Mouse (Mus musculus) testis, postnatal 14 days (tissue): ENCODE measurements at regions not wholly inside any gene's neighbourhood (a gene's known extent, or its start where the extent isn't known, plus 50 kb on each side); places are given as distances from the start of the nearest gene placed in this dataset.

Source experiments
- DNase-seq: peaks from one replicate; pipeline ENCODE4 v3.0.0; 2021; ENCODE audit warnings: low spot score

GRCm38 (mm10) chr7:40257733-40258376, 640.3 kb upstream of the Vstm2b start:
- DNase-seq: no peak

GRCm38 (mm10) chr7:40258377-40258739, 639.8 kb upstream of the Vstm2b start:
- DNase-seq: peak; percentile 20

- DNase-seq: no peak
Observed at GRCm38 (mm10) chr7:40273459-40274072, 624.6 kb upstream of the Vstm2b start.

DNA sequence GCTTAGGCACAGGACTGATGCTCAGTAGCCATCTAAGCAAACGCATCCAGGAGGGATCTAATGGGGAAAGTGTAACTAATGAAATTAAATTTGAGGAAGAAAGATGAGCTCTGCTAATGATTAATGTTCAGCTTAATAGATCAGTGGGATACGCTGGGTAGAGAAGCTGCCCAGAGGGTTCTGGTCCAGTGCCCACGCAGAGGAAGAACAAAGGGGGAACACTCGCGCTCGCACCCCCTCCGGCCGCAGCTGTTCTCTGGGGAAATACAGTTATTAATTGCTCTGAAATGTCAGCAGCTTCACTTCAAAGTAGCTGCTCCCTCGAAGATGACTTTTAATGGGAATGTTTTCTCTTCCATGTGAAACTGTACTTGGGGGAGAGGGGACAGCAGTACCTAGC, 623.0 kb upstream of the Vstm2b start:
- DNase-seq: no peak

- DNase-seq: no peak
Observed at GRCm38 (mm10) chr7:40275658-40276057, 622.5 kb upstream of the Vstm2b start.

DNA sequence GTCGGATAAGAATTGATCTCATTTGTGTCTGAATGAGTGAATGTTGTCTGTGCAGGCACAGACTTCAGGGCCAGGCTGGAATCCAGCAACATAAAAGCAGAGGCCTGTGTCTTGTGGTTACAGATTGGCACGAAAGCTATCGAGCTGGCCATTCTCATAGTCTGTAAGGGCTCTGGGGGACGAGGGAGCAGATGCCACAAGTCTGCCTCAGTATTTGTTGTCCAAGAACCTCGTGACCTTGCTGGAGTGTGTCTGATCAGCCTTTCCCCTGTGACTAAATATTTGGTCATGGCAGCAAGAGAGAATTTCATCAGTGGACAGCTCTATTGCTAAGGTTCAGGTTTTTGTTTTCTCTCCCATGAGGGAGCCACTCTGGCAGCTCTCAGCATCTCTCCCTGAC, 622.0 kb upstream of the Vstm2b start:
- DNase-seq: no peak

GRCm38 (mm10) chr7:40290166-40290565, 608.0 kb upstream of the Vstm2b start:
- no peak for DNase-seq

GRCm38 (mm10) chr7:40310558-40310957, 587.6 kb upstream of the Vstm2b start:
- DNase-seq: no peak

DNA sequence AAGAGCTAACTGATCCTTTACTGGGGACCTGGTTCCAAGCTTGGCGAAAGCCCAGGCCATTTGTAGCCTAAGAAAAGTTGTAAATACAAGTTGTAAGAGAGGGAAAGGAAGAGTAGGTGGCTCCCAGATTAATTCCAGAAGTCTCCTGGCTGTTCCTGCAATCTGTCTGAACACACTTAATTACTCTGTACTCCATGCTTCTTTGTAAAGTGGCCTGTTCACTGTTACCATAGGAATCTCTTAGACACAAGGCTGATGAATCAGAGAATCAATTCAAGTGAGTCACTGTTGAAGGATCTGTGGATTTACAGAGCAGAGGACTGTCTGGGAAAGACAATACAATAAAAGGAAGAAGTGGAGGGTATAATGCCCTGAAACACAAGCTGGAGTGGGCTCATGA, 577.0 kb upstream of the Vstm2b start:
- no peak for DNase-seq

DNA sequence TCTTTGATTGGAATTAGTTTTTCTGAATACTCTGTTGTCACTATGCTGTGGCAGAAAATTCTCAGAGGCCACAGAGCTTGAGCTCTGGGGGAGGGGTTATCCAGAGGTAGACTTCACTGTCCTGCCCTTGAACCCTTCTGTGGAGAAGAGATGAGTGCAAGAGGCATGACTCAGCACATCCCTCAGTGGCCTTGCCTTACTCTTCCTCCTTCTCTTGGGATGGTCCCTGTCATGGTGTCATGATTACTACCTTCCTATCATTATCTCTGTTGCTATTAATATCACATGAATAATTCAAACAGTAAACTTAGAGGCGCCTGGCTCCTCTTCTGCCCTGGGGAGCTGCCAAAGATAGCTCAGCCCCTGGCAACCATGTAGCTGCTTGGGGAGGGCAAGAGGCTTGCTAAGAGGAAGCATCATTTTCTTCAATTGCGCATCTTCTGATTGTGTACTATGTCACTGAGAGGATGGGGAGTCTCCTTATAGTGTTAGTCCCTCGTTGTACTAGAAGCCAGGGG, 572.9 kb upstream of the Vstm2b start:
- DNase-seq: no peak

GRCm38 (mm10) chr7:40332455-40332854, 565.7 kb upstream of the Vstm2b start:
- no peak for DNase-seq

GRCm38 (mm10) chr7:40352306-40352705, 545.8 kb upstream of the Vstm2b start:
- DNase-seq: no peak

DNA sequence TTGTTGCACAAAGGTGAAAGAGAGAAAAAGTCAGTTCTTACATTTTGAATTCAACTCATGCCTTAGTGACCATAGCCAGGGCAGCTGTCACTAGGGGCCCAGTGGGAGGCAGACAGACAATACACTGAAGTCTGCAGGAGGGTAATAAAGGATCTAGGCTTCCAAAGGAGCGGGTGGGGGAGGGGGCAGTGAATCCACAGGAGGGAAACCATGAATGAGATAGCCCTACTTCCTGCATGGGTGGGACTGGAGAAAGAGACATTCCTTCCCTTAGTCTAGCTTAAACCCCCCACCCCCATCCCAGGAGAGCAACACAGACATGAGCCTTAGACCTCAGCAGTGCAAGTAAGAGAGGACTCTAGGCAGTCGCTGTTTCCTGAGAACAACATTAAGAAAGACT, 535.4 kb upstream of the Vstm2b start:
- no peak for DNase-seq

DNA sequence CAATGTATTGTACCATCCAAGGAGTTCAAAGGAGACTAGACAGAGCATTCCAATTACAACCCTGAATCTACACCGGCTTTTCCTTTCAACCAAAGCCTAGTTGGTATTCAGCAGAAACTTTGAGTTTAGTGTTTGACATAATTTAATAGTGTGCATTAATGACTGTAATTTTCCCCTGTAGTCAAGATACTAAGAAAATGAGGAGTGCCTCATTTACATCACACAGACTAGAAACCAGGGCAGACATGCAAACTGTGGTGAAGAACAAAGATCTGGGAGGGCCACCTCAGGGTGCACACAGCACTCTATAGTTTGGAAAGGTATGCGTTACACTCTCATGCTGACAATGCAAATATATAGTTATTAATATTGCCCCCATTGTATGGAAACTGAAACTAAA, 525.4 kb upstream of the Vstm2b start:
- no peak for DNase-seq

- DNase-seq: no peak
Observed at GRCm38 (mm10) chr7:40377839-40378238, 520.3 kb upstream of the Vstm2b start.

- DNase-seq: no peak
Observed at GRCm38 (mm10) chr7:40381244-40381643, 516.9 kb upstream of the Vstm2b start.

- no peak for DNase-seq
Observed at GRCm38 (mm10) chr7:40388152-40388551, 510.0 kb upstream of the Vstm2b start.

- no peak for DNase-seq
Observed at GRCm38 (mm10) chr7:40389795-40390194, 508.3 kb upstream of the Vstm2b start.

DNA sequence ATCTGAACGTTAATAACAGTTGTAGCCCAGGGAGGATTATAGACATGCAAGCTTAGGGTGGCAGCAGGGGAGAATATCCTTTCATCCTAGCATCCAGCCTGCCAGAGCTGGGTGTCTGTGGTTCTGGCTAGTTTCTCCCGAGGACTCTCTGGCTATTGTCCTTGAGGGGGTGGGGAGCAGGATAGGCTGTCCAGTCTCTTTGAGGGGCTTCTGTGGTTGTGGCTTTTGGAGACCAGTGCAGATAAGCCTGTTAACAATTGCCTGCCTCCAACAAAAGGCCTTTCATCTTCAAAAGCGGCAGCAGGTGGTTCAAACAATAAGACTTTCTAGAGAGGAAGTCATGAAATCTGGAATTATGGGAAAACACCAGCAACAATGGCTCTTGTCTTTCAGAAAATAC, 507.2 kb upstream of the Vstm2b start:
- DNase-seq: no peak

GRCm38 (mm10) chr7:40391626-40392025, 506.5 kb upstream of the Vstm2b start:
- no peak for DNase-seq

DNA sequence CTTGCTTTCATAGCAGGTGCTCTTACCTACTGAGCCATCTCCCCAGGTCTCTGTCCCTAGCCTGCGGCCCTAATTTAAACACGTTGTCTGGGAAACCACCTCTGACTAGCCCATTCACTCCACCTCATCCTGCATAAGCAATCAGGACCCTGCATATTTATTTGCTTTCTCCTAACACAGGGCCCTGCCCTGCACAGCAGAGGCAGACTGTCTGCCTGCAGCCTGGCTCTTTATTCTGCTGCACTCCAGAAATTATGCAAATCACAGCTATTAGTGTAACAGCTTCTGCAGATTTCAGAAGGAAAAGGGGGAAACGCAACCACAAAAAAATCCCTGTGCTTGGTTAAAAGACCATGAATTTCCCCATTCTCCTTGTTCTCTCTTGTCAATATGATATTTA, 505.9 kb upstream of the Vstm2b start:
- DNase-seq: no peak

GRCm38 (mm10) chr7:40392699-40393098, 505.4 kb upstream of the Vstm2b start:
- DNase-seq: no peak

- no peak for DNase-seq
Observed at GRCm38 (mm10) chr7:40398266-40398665, 499.9 kb upstream of the Vstm2b start.

DNA sequence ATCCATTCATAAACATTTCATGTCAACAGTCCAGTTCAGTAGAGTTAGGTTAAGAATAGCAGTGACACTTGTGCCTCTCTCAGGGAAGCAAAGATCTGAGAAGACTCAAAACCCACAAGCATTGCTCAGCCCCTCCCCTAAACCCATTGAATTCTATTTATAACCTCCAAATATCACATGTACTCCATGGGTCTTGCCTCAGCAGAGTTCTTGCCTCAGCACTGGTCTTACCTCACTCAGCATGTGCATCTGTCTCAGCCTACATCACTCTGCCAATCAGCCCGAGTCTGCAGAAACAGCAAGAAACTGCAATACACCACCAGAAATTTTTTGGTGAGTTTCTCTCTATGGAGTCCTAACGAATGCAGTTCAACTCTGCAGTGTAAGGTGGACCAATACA, 478.8 kb upstream of the Vstm2b start:
- DNase-seq: no peak
